Mouse (Mus musculus) spleen, adult 2 months (tissue): ENCODE measurements at regions not wholly inside any gene's neighbourhood (a gene's known extent, or its start where the extent isn't known, plus 50 kb on each side); places are given as distances from the start of the nearest gene placed in this dataset.

ENCODE experiments used
- CTCF ChIP-seq: fragments of 200-500 bp; IDR thresholded peaks from 2 replicates; pipeline ENCODE4 v1.5.1; 2011; ENCODE audit warnings: mild to moderate bottlenecking, inconsistent platforms; ENCODE audit not compliant: insufficient read depth, insufficient read length, insufficient replicate concordance; ENCODE audit errors: extremely low read depth
- POLR2A ChIP-seq: fragments of 200-500 bp; IDR thresholded peaks from 2 replicates; pipeline ENCODE4 v1.6.1; 2011; ENCODE audit warnings: low read depth, low read length, inconsistent platforms

- TF ChIP-seq CTCF (no peak), POLR2A (no peak)
Measured at GRCm38 (mm10) chr10:68904337-68904736, 180.9 kb downstream of the Tmem26 start.
